Mouse (Mus musculus) retina, postnatal 7 days (tissue): ENCODE results near the gene Vsx2.
"Not testable (repeated sequence)": the region's sequence is repeated elsewhere in the genome, so short reads cannot be mapped to it uniquely, and the experiment has no call there.

Source experiments
- DNase-seq: peaks from one replicate; pipeline ENCODE4 v3.0.0-alpha.2; 2012; ENCODE audit warnings: low read depth, low spot score

Vsx2 gene

DNA sequence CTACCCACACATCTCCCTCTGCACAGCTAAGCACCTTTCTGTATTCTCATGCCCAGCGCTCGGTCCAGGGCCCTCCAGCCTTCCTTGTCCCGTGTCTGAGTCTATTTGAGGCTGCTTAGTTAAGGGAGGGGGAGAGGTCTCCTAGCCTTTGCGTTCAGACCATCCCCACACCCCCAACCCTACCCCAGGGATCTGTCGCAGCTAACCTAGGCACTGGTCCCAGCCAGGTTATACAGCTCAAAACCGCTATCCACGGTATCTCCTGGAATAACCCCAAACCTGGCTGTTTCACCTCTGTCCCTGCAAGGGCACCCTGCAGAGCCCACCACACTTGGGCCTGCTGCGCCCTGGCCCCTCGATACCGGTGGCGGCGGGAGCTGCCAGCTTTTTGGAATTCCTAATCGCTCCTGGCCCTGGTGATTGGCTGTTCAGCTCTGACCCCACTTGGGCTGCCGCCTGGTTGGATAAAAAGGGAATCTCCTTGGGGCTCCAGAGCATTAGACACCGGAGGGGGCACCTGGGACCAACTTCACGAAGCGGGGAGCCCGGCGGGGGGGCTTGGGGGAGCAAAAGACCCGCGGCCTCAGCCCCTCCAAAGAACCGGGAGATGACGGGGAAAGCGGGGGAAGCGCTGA, at the start of gene Vsx2:
Gene Vsx2 (plus strand): TSS at position 427 of the 635 bp plus-strand sequence.
- no peak for DNase-seq

DNA sequence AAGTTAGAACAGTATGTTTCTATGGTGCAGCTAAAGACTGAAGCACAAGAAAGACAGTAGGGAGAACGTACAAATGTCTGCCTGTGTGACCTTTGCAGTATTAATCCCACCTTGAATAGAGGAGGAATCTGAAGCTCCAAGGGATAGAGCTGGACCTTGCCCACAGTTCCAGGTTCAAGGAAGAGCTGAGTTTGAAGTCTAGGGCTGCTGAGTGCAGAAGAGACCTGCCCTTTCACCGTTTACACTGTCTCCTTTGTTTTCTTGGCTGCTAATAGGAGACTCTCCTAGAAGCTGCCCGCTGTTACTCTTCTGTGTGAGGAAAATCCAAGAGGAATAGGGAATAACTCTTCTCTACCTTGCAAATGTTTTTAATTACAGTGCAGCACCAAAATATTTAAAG, 45.8 kb upstream of the Vsx2 start:
- no peak for DNase-seq

DNA sequence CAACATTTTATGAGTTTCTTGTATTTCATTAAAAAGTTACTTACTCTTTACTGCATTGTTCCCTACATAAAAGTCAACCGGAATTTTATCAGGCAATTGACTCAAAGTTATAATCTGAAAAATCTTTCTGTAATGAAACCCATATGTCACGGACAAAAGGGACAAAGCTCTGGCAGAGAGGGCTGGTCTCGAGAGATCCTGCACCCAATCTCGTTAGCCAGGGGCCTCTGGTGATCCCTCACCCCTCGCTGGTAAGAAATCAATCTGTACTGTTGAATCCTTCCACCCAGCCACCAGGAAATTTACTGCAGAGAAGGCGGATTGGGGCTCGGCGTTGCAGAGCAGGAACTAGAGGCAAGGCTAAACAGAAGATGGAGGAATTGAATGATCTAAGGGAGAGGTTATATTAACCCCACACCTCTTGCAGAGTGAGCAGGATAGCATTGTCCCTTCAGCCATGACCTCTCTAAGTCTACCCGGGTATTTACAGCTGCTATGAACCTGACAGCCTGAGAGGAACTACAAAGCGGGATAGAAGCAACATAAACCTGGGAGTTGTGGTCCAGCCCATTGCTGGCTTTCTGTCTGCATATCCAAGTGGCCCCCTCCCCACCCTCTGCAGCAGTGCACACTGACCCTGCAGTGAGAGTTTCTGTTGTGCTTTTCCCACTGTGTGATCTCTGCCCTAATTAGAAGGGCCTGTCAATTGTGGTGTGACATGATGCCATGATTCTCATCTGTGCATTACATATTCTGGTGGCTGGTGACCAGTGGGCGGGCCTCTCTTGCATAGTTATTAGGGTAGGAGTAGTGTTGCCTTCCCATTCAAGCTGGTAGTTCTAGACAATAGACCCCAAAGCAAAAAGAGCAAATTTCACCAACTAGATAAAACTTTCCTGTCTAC, 45.2 kb upstream of the Vsx2 start:
- DNase-seq, result no peak

DNA sequence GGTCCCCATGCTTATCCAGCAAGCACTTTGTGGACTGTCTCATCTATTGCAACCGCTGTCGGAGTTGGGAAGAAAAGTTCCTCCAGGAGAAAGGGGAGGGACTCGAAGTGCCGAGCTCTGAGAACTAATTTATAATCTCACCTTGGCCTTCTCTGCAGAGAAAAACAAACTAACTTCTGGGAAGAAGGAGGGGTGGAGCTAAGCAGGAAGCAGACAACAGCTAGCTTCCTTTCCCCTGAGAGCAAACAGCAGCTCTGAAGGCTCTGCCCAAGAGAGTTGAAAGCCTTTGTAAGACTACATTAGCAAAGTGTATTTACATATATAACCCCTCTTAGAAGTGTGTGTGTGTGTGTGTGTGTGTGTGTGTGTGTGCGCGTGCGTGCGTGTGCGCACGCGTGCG, 44.1 kb upstream of the Vsx2 start:
- no peak for DNase-seq

DNA sequence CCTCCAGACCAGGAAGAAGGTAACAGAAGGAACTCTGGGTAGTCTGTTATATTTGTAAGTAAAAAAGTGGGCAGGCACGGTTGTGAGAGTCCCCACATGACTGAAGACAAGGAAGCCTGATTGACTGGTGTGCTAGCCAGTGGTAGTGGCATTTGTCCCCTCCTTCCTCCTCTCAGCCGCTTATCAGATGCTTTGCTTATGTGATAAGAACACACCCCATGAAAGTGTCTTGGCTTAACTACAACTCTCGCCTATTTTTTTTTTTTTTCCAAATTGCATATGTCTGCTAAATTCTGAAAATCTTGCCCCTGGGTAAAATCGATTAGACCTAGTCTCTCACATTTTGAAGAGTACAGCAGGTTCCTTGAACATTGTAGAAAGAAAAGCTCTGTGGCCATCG, 39.1 kb upstream of the Vsx2 start:
- no peak for DNase-seq

DNA sequence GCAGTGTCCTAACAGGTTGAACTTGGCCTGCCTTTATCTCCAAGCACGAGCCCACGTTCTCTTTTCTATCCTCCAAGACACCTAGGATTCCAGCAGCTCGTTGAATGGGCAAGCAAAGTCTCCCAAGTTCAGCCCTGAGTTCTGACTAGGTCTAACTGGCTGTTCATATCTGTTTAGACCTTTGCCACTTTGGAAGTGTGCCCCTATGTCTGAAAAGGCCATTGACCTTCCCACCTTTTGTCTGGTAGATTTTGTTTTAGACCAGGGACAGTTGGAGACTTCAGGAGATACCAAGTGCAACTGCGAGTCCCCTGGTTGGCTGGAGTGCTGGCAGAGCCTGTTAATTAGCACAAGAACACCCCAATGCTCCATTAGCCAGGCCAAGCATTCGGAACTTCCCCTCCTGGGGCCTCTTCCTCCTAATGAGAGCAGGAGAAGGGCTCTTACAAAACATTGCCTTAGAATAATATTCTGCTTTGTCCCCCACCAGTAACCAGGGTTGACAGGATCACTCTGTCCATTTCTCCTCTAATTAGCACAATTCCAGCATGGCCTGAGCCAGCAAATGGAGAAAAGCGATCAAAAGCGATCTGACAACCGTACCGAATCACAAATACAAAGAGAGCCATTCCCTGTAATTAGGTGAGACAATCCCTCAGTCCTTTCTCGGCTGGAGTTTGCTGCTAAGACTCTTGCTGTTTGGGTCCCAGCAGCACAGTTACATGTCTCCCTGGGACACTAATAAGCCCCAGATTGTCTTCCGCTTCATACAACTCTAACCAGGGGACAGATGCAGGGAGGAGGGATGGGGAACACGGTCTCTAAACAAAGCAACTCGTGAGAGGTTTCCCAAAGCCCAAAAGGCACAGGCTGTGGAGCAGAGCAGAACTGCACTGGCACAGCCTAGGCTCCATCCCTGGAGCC, 37.4 kb upstream of the Vsx2 start:
- no peak for DNase-seq

DNA sequence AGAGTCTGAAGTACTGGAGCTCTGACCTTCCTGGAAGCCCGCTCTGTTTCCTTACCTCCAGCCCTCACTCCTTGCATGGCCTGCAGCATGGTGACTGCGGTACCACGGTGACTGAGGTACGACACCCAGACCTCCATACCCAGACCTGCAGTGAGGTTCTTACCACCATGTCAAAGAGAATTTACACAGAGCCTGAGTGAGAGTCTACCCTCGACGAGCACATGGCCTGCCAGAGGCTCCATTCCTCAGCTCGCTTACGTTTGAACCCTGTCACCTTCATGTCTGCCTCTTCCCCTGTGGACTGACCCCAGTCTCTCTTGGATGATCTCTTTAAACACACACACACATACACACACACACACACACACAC, 36.7 kb upstream of the Vsx2 start:
- DNase-seq, result no peak

DNA sequence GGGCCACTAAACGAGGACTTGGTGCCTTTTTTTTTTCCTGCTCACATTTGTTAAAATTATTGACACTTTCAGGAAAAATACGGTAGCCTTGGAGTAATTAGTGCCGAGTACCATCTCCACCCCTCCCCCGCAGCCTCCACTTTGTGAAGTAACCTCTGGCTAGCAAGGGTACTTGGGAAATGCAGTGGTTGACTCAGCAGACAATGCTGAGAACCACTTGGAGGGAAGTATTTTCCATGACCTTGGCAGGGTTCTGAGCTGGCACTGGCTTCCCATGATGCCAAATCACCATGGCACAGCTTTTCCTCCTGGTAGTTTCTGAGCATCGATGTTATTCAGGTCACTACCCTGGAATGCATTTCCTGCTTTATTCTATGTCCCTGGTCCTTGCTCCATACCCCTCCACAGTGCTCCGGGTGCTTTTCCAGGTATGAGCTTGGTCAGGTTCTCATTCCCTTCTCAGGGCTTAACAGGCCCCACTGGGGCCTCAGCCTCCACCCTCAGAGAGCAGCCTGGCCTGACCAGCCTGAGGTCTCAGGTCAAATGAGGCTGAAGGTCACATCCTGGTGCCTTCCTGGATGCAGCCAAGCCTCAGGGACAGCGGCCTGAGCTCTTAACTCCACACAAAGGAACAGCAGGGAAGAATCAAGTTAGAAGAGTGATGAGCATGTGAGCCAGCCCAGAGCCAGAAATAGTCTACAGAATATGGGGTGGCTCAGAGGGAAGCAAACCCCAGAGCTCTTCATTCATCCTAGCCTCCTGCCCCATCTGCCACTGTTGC, 35.7 kb upstream of the Vsx2 start:
- DNase-seq, result no peak

DNA sequence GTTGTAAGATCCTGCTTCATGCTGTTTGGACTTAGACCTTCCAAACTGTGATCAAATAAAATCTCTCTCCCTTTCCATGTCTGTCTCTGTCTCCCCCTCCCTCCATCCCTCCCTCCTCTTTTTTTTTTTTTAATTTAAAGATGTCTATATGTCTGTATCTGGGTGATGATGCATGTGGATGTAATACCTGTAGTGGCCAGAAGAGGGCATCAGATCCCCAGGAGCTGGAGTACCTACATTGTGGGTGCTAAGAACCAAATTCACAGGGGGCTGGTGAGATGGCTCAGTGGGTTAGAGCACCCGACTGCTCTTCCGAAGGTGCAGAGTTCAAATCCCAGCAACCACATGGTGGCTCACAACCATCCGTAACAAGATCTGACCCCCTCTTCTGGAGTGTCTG, 30.0 kb upstream of the Vsx2 start:
- DNase-seq, result not testable (repeated sequence)

DNA sequence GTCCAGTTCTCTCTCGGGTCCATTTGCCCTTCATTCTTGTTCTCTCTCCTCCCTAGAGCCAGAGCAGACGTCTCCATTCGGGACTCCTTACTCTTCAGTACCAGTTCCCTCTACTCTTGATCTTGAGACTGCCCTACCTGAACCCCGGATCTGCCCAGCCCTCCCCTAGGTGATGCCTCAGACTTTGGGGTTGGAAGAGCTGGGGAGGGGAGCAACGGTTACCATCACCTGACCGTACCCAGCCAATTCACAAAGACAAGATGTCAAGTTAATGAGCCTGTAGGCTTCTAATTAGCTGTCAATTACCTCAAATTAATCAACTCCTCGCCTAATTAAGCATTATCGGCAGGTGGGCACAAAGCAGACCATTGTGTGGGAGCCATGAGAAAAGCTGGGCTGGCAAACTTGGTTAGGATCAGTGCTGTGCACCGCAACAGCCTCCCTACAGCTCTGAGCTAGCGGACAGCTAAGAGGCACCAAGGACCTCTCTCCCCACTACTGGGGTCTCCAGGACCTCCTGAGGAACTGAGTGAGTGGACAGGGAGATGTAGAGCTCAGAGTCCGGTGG, 28.1 kb upstream of the Vsx2 start:
- DNase-seq, result no peak

DNA sequence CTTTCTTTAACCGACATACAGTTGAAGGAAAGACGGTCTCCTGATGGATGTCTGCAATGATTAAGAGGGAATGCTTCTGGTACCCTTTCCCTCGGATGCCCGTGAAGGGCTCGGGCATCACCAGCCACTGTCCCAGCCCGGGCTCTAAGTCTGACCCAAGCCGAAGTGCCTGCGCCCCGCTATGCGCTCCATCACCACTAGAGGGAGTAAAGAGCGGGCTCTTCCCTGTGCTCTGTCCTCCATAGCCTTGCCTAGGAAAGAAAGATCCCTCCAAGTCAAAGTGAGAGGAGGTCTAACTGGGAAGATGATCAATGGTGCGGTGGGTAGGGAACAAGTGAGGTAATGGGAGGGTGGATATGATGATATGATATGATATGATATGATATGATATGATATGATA, 23.5 kb upstream of the Vsx2 start:
- peak; percentile 71 for DNase-seq

DNA sequence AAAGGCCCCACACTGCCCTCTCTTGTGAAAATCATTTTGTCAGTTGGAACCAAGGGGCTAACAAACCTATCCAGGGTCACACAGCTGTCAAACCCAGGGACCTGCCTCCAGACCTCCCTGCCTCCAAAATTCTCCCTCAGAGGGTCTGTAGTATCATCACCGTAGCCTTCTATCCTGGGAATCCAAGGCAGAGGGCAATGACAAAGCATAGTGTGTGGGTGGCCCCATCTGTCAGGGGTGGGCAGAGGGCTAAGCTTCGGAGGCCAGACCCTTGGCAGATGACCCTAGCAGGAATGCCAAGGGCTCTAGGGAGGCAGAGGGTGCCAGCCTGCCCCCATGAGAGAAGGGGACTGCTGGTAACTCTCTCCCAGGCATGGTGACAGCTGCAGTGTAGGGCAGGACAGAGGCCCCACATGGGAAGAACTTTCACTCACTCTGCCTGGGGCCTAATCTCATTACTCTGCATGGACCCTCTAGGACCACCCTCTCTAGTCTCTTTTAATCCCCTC, 22.9 kb upstream of the Vsx2 start:
- DNase-seq, result no peak

DNA sequence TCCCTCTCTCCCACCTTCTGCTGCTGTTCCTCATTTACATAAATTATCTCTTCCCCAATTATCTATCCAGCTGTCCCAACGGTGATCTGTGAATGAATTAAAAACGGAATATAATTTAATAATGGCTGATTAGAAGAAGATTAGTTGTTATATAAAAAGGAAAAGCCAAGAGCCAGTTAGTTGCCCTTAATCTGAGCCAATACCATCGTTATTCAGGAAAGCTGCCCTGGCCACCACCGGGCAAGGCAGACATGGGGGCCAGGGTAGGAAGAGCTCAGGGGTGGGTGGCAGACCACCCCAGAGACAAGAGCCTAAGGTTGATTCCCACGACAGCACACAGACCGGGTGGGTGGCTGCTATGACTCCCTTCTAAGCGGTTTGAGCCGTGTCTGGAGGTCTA, 21.3 kb upstream of the Vsx2 start:
- no peak for DNase-seq

DNA sequence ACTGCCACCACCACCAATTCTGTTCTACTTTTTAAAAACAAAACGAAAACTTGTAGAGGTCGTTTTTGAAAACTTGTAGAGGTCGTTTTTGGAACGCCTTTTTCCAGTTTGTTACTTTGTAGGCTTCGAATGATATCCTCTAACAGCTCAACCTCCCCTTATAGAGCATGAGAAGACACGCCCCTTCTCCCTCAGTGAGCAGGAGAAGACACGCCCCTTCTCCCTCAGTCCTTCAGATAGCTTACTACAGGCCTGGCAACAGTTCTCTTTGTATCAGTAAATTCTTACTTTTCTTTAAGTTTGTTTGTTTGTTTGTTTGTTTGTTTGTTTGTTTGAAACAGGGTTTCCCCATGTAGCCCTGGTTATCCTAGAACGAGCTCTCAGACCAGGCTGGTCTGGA, 14.3 kb upstream of the Vsx2 start:
- DNase-seq, result no peak

DNA sequence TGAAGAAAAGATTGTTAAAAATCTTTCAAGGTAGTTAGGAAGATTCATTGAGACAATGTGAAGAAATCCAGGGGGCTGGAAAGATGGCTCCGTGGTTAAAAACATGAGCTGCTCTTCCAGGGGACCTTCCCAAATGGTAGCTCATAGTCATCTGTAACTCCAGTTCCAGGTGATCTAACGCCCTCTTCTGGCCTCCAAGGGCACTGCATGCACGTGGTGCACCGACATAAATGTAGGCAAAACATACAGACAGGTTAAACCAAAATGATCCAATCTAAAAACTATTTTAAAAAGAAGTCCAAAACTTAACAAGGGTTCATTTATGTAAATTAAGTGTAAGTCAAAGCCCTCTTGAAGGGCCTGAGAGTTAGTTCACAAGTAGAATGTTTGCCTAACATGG, 7.0 kb upstream of the Vsx2 start:
- no peak for DNase-seq

DNA sequence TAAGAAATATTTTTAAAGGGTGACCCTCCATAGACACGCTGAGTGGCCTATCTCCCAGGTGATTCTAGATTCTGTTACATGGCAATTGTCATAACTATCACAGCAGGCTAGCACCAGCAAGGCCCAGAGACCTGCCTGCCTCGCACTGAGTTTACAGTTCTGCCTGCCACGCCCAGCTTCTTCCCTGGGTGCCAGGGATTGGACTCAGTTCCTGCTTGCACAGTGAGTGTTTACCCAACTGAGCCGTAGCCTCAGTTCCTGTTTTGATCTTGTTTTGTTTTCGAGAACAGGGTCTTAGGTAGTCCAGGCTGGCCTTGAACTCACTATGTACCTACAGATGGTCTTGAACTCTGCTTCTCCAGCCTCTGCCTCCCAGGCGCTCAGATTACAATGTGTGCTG, 2.0 kb upstream of the Vsx2 start:
- no peak for DNase-seq

DNA sequence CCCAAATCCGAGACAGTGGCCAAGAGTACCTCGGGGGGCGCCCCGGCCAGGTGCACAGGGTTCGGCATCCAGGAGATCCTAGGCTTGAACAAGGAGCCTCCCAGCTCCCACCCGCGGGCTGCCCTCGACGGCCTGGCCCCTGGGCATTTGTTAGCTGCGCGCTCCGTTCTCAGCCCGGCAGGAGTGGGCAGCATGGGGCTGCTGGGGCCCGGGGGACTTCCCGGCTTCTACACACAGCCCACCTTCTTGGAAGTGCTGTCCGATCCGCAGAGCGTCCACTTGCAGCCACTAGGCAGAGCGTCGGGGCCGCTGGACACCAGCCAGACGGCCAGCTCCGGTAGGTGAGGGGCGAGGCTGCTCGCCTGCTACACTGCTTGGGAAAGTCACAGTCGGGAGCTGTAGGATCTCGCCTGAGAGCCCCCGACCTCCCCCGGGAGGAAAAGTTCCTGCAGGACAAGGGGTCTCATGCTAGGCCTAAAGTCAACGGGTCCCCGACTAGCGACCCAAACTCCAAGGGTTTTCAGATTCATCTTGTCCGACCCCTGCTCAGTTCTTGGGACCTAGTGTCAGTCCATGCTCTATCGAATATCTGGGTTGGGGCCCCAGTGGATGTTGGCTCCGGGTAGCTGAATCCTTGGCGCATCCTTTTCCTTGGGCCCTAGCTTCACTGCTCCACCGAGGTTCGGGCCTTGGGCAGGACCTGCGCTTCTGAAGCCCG, 573 bp downstream of the Vsx2 start:
- DNase-seq, result no peak

DNA sequence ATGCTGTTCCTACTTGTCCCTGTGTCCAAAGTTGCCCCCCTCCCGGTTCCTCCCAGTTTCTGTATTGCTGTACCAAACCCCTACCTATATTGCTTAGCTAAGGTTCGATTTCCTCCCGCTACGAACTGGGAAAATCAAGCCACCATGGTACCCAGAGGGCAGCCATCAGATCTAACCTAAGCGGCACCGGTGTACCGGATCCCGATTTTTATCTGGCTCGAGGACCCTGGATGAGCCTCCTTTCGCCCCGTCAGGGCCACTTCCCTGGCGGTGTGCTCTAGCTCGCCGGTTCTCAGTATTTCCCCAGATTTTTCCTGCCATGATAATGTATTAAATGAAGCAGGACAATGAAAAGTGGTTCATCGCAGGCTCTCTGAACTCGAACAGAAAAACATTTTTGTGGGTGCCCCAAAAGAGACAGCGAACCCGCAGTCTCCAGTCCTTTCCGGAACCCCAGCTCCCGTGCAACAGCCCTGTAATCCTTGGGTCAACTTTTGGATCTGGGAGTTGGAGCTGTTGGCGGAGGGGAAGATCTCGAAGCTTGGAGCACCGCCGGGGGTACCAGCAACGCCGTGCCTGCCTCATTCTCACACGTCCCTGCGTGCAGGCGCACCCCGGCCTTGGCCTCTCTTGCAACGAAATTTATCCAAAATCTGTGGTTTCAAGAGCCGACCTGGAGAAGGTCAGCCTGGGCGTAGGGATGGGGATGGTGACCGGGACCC, 1.3 kb downstream of the Vsx2 start:
- DNase-seq, result no peak

DNA sequence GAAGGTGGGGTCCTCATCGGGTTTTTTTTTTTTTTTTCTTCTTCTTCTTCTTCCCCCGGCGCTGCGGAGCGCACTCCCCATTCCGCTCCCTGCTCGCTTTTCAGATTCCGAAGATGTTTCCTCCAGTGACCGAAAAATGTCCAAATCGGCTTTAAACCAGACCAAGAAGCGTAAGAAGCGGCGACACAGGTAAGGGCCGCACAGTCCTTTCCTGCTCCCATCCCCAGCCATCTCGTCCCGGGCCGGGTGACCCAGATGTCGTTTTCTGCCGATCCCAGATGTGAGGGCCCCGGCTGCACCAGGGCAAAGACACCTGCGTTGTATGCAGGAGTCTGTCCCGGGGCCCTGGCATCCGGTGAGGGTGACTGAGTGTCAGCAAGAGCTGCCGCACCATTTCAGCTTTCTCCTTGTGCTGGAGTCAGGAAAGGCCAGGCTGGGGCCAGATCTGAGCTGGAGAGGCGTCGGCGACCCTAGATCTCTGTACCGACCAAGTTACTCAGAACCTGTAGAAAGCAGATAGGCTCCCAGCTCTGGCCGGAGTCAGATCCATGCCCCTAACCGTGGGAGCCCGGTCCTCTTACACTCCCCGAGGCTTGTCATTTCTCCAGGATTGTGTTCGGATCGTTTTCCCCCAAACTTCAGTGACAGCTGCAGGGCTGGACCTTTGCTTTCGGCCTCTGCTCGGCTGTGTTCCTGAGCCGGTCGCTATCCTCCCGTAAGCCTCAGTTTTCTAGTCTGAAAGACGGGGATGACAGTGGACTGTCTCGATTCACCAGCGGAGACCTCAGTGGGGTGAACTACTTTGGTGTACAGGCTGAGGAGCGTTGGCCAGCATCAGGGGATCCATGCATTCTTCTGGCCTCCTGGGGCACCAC, 2.1 kb downstream of the Vsx2 start:
- DNase-seq, result no peak
